Mouse (Mus musculus): ENCODE results near the gene Olfr1205. TPM values are rescaled to one million over a fixed set of nuclear protein-coding genes. Genes with fewer than 3 reads are reported as not detected.

The Olfr1205 gene
- not detected in 2 replicates for polyA plus RNA-seq (2012; rRNA removed)

DNA sequence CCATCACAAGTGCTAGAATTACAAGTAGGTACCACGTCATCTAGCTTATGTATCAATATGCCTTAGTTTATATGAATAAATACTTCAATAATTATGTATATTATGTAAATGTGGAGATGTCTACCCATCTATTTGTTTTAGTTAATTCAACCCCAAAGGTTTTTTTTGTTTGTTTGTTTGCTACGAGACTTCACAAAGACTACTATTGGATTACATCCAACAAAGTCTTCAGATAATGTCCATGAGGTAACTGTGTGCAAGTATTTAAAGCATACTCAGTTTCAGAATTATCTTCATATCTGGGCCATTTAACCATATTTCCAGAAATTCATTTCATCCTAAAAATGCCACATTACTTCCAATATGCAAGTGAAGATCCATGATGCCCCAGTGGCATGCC lies at the start of gene Olfr1205:
Olfr1205 (plus strand) TSS at position 301 of the 400 bp plus-strand sequence.

DNA sequence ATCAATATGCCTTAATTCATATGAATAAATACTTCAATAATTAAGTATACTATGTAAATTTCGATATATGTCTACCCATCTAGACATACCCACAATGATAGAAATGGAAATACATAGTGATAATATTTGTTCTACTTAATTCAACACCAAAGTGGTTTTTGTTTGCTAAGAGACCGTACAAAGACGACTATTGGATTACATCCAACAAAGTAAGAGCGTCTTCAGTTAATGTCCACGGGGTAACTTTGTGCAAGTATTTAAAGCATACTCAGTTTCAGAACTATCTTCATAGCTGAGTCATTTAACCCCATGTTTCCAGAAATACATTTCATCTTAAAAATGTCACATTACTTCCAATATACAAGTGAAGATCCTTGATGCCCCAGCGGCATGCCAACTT lies 36.8 kb upstream of the Olfr1205 start, which contains the start of gene Olfr1201:
Olfr1201 (plus strand) TSS at position 301 of the 400 bp plus-strand sequence.

DNA sequence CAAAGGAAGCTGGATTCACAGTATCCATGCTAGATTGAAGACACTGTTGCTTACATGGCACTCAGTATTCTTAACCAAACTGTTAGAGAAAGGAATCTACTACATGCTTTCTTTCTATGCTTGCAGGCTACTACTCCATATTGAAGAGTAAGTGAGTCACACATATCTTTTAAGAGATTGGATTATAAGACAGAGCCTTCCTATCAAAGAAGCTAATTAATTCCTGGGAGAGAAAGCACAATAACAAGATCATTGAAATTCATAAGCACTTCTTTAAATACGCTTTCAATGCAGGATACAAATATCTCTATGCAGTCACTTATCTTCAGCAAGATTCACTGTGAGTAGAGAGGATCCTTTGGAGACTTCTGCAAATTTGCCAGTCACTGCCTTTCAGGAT lies 15.3 kb upstream of the Olfr1205 start, which contains the start of gene Olfr1202:
Olfr1202 (plus strand) TSS at position 301 of the 400 bp plus-strand sequence.

DNA sequence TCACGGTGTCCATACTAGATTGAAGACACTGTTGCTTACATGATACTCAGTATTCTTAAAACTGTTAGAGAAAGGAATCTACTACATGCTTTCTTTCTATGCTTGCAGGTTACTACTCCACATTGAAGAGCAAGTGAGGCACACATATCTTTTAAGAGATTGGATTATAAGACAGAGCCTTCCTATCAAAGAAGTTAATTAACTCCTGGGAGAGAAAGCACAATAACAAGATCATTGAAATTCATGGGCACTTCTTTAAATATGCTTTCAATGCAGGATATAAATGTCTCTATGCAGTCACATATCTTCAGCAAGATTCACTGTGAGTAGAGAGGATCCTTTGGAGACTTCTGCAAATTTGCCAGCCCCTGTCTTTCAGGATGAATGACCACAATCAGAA lies 19.5 kb downstream of the Olfr1205 start, which contains the start of gene Olfr1204:
Olfr1204 (plus strand) TSS at position 301 of the 400 bp plus-strand sequence.

DNA sequence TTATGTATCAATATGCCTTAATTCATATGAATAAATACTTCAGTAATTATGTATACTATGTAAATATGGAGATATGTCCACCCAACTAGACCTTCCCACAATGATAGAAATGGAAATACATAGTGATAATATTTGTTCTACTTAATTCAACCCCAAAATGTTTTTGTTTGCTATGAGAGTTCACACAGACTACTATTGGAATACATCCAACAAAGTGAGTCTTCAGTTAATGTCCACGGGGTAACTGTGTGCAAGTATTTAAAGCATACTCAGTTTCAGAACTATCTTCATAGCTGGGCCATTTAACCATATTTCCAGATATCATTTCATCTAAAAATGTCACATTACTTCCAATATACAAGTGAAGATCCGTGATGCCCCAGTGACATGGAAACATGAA lies 33.4 kb downstream of the Olfr1205 start, which contains the start of gene Olfr1206:
Olfr1206 (plus strand) TSS at position 301 of the 400 bp plus-strand sequence.

Other genes with a start within 250 kb of the Olfr1205 start
- gene Olfr1189, start 243.3 kb upstream of the Olfr1205 start, polyA plus RNA-seq (2012; rRNA removed): not detected in 2 replicates
- not detected in 2 replicates for gene Olfr1191-ps1, start 189.2 kb upstream of the Olfr1205 start, polyA plus RNA-seq (2012; rRNA removed)
- gene Olfr1192-ps1, start 181.2 kb upstream of the Olfr1205 start, polyA plus RNA-seq (2012; rRNA removed): not detected in 2 replicates
- not detected in 2 replicates for gene Olfr1193, start 154.1 kb upstream of the Olfr1205 start, polyA plus RNA-seq (2012; rRNA removed)
- not detected in 2 replicates for gene Olfr1195, start 140.6 kb upstream of the Olfr1205 start, polyA plus RNA-seq (2012; rRNA removed)
- gene Olfr1196, start 125.1 kb upstream of the Olfr1205 start, polyA plus RNA-seq (2012; rRNA removed): not detected in 2 replicates
- gene Olfr1197, start 97.4 kb upstream of the Olfr1205 start, polyA plus RNA-seq (2012; rRNA removed): not detected in 2 replicates
- gene Olfr1198, start 78.4 kb upstream of the Olfr1205 start, polyA plus RNA-seq (2012; rRNA removed): not detected in 2 replicates
- gene Olfr1199, start 69.3 kb upstream of the Olfr1205 start, polyA plus RNA-seq (2012; rRNA removed): not detected in 2 replicates
- gene Olfr1200, start 59.2 kb upstream of the Olfr1205 start, polyA plus RNA-seq (2012; rRNA removed): not detected in 2 replicates
- not detected in 2 replicates for gene Olfr1201, start 36.7 kb upstream of the Olfr1205 start, polyA plus RNA-seq (2012; rRNA removed)
- gene Olfr1202, start 15.2 kb upstream of the Olfr1205 start, polyA plus RNA-seq (2012; rRNA removed): not detected in 2 replicates
- not detected in 2 replicates for gene Olfr1204, start 19.6 kb downstream of the Olfr1205 start, polyA plus RNA-seq (2012; rRNA removed)
- not detected in 2 replicates for gene Olfr1206, start 33.5 kb downstream of the Olfr1205 start, polyA plus RNA-seq (2012; rRNA removed)
- not detected in 2 replicates for gene Olfr1208, start 72.6 kb downstream of the Olfr1205 start, polyA plus RNA-seq (2012; rRNA removed)
- not detected in 2 replicates for gene Olfr1209, start 85.4 kb downstream of the Olfr1205 start, polyA plus RNA-seq (2012; rRNA removed)
- not detected in 2 replicates for gene Olfr1211, start 108.4 kb downstream of the Olfr1205 start, polyA plus RNA-seq (2012; rRNA removed)
- gene Olfr1212, start 124.2 kb downstream of the Olfr1205 start, polyA plus RNA-seq (2012; rRNA removed): not detected in 2 replicates
- not detected in 2 replicates for gene Gm13762, start 150.5 kb downstream of the Olfr1205 start, polyA plus RNA-seq (2012; rRNA removed)
- not detected in 2 replicates for gene Olfr1214, start 162.9 kb downstream of the Olfr1205 start, polyA plus RNA-seq (2012; rRNA removed)
- not detected in 2 replicates for gene Olfr1215, start 177.2 kb downstream of the Olfr1205 start, polyA plus RNA-seq (2012; rRNA removed)
- gene Olfr1216, start 188.6 kb downstream of the Olfr1205 start, polyA plus RNA-seq (2012; rRNA removed): not detected in 2 replicates
- gene Olfr1217, start 202.3 kb downstream of the Olfr1205 start, polyA plus RNA-seq (2012; rRNA removed): not detected in 2 replicates
- not detected in 2 replicates for gene Olfr1218, start 231.4 kb downstream of the Olfr1205 start, polyA plus RNA-seq (2012; rRNA removed)

Data from liver, embryonic 14 days (tissue).